Mouse (Mus musculus) urinary bladder, postnatal 25 days (tissue): ENCODE data around the gene Sac3d1.
"Not testable (repeated sequence)": the region's sequence is repeated elsewhere in the genome, so short reads cannot be mapped to it uniquely, and the experiment has no call there.

Source experiments
- DNase-seq: peaks from one replicate; pipeline ENCODE4 v3.0.0; 2022; ENCODE audit warnings: low spot score

Sac3d1 gene

DNA sequence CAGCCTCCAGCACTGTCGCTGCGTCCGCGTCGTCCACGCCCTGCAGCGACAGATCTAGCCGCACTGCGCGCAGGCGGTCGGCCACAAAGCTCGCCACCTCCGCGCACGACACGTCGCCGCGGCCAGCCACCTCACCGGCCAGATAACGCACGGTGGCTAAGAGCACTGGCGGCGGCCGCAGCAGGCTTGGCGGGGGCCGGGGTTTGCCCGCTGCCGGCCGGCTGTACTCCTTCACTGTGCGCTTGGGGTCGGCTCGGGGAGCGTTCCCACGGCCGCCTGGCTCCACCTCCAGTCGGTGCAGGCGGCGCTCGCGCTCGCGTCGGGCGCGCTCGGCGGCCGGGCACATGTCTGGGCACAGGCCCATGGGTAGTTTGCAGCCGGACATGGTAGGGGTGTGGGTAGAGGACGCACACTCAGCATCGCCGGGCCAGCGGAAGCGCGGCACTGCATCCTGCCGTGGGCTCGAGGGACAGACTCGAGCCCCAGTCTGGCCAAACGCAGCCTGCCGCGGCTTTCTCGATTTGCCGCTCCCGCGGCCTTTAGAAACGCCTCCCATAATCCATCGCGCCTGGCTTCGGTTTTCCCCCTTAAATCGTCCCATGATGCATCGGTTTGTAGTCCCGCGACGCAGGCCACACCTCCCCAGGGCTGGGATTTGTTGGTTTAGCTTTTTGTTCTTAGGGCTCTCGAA, at the start of gene Sac3d1:
TSS of gene Sac3d1 (minus strand) at position 665 of the 691 bp plus-strand sequence.
- peak; percentile 73 for DNase-seq

DNA sequence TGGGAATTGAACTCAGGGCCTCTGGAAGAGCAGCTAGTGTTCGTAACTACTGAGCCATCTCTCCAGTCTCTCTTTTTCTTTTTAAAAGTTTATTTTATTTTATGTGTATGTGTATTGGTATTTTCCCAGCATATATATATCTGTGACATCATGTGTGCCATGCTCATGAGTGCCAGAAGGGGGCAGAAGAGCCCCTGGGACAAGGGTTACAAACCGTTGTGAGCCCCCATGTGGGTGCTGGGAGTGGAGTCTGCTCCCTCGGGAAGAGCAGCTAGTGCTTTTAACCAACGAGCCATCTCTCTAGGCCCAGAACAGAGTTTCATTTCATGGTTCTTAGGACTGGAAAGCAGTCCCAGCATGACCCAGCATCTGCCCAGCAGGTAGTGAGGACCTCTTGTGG, 48.3 kb upstream of the Sac3d1 start:
- DNase-seq: no peak

DNA sequence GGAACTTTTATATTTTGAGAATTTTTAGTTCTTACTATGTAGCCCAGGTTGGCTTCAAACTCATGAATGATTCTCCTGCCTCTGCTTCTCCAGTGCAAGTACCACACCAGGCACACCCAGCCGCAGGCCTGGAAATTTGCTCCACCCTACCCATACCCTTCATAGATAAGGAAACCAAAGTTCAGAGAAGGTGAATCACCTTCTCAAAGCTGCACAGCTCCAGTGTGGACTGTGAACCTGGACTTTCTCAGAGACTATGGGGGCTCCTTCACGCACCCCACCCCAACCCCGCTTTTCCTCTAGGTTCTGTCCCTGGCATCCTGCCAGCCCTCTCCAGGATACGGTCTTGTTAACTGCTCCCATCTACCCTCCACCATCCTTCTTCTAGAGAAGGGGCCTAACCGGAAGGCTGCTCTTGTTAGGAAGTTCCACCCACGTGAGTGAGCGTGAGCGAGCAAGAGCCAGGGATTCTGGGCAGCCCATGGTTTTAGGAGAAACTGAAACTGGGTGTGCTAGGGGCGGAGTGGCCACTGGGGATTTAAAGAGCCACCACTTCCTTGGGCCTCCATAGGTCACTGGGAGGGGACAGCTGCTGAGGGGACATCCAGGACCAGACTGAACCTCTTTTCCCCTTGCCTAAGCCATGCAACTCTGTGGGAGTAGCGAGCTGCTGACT, 45.6 kb upstream of the Sac3d1 start:
- no peak for DNase-seq

DNA sequence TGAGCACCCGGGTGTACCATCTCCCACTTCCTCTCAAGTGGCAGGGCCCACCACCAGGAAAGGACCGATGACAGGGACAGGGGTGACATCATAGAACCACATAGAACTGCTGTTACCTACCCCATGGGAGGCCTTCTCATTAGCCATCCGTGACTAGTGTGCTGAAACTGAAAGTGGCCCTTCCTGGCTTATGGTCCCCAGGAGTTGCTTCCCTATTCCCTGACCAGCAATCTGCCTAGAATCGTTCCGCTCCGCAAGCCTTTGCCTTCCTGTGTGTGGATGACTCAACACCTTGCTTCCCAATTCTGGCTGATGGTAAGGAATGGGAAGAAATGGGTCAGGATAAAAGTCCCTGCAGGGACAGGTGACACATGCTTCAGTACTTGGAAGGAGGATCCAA, 38.8 kb upstream of the Sac3d1 start:
- DNase-seq: no peak

DNA sequence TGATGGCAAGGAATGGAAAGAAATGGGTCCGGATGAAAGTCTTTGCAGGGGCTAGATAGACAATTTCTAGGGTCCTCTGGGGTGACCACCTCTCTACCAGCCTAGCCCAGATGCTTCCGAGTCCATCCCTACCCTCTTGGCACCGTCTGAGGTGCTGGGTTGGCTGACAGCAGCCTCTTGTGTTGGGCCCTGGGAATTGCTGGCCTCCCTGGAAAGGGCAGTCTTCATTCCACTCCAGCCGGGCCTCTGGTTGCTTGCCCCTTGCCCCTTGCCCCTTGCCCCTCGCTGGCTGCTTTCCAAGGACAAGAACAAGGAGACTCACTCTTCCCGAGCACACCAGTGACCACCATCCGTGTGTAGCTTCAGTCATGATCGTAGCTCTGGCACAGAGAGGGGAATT, 37.9 kb upstream of the Sac3d1 start:
- no peak for DNase-seq

DNA sequence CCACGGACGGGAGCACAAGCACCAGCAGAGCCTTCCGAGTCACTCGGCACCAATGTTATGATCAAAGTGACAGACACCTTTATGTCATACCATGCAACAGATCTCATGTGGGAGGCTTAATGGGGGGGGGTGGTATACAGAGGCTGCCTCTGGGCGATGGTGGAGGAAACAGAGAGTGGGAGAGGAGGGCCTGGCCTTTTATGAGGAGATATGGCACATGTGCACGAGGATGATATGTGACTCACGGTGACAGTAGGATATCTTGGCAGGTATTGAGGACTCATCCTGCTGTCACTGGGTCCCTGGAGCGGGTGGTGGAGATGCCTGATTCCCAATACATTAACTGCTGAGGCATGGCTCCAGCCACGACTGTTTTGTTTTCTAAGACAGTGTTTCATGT, 36.7 kb upstream of the Sac3d1 start:
- no peak for DNase-seq

DNA sequence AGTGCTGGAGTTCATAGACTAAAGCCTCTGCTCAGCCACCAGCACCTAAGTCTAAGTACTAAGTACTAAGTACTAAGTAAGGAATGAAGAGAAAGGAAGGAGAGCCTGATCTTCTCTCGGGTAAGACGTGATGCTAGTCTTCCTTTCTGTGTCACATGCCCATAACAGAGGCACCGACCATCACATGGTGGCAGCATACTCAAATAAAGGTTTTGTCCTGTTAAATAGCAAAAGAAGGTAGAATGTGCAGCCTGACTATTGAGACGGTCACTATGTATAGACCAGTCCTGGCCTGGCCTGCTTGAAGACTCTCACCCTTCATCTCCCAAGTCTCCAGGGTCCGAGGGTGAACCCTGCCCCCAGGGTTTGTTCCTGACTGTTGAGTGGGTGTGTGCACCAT, 26.4 kb upstream of the Sac3d1 start:
- DNase-seq: no peak

DNA sequence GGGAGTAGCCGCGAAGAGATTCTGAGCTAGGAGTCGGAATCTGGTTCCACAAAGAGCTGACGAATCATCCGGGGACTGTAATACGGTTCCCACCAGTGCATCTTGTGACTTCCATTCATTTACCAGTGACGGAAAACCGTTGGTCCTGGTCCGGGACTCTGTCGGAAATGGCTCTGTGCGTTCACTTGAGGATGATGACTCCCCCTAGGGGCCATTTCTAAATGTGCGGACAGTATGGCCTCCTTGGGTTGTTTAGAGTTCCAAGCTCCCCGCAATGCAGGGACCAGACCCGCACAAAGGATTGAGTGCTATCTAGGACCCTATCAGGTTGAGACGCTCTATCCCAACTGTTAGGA, 22.9 kb upstream of the Sac3d1 start, which contains the start of gene Arl2:
TSS of gene Arl2 (minus strand) at position 155 of the 356 bp plus-strand sequence.
- DNase-seq: peak; percentile 64

DNA sequence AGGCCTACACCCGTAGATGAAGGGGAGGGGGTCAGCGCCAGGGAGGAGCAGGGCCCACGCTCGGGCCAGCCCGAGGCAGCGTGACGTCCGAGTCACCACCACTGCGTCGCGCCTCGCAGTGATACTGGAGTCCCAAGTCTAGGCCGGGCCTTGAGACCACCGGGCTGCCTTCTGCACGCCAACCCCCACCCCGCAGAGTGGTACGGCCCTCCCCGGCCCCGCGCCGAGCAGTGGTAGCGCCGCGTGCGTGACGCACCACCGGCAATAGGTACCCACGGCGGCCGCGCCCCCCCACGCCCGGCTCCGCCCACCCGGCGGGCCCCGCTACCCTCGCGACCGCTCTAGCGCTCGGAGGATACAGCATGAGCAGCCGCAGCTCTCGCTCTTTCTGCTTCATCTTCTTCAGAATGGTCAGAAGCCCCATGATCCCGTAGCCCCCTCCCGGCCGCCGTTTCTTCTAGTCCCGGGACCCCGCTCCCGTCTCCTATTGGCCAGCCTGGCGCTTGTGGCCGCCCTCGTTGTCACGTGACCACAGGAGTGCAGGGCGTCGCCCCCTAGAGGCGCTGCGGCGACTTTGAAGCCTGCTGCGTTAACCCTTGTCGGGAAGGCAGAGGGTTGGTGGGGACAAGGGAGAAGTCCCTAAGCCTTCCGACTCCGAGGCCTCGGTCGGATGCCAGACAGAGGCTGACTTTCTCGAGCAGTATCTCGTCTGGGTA, 22.4 kb upstream of the Sac3d1 start, which contains the start of gene Batf2:
TSS of gene Batf2 (plus strand) at position 306 of the 716 bp plus-strand sequence.
- DNase-seq: peak; percentile 83

DNA sequence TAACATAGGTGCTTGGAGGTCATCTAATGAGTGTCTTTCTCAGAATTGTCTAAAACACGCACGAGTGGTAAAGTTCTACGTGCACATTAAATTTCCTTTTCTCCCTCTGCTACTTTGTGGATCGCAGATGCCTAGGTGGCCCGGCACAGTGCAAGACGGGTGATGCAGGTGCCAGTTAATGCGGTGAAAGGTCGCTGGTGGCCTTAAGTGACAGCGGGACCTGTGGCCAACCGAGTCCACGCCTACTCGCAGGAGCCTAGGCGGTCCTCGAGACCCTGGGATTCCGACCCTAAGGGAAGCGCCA, 21.9 kb upstream of the Sac3d1 start:
- DNase-seq: no peak

DNA sequence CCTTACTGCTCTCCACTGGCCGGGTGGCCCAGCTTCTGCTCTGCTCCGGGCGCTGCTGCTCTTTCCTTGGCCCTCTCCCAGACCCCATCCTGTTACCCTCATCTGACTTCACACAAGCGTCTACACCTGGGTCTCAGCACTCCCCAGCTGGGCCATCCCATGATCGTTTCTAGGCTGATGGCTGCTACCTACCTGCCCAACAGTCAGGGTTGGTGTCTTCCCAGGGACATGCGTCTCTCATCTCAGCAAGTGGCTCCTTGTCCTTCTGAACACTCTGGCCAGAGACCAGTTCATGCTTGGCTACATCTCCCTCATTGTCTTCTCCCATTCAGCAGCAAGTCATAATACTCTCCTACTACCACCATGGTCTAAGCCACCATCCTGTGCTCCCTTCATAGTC, 21.3 kb upstream of the Sac3d1 start:
- DNase-seq: no peak

DNA sequence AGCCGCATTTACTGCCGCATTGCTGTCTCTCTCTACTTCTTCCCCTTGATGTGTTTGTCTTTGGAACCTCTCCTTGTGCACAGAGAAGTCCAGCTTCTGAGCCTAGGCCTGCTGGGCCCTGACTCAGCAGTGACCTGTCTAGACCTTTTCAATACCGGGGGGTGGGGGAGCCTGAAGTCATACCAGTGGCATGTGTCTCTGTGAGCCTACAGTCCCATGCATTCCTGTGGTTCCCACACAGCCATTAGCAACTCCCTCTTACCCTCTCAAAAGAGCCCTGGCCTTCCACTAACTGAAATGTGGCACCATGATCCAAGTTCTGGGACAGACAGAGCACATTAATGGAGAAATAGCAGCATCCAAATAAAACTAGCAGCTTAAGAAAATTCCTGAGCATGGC, 17.9 kb upstream of the Sac3d1 start:
- DNase-seq: no peak

DNA sequence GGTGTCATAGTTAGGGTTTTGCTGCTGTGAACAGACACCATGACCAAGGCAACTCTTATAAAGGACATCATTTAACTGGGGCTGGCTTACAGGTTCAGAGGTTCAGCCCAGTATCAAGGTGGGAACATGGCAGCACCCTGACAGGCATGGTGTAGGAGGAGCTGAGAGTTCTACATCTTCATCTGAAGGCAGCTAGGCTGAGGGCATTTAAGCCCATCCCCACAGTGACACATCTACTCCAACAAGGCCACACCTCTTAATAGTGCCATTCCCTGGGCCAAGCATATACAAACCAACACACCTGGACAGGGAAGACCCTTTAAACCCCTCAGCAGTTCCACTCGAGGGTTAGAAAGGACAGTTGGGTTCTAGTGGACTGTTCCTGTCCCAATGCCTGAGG, 14.7 kb upstream of the Sac3d1 start:
- not testable (repeated sequence) for DNase-seq

DNA sequence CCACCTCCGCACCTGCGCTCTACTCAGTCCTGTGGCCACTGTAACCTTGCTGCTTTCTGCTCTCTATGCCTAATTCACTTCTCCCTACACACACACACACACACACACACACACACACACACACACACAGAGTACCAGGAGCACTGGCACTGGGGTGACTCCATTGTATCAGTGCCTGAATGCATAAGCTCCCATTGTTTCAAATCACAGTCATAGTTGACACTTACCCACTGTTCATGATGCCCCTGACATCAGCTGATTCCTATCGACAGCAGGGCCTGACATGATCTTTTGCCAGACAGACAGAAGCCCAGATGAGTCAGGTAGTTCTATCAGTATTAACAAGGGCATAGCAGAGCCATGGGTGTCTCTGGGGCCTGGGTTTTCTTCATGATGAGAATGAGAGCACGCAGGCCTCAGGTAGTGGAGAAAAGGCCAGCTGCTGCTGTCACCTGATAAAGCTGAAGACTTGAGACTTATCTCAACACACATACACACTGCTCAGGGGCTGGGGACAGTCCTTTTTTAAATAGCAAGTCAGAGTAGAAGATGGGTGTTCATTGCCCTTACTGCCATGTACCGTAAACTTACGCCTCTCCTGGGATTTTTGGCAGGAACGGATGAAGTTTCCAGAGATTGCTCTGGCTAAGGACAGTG, 13.8 kb upstream of the Sac3d1 start:
- no peak for DNase-seq

DNA sequence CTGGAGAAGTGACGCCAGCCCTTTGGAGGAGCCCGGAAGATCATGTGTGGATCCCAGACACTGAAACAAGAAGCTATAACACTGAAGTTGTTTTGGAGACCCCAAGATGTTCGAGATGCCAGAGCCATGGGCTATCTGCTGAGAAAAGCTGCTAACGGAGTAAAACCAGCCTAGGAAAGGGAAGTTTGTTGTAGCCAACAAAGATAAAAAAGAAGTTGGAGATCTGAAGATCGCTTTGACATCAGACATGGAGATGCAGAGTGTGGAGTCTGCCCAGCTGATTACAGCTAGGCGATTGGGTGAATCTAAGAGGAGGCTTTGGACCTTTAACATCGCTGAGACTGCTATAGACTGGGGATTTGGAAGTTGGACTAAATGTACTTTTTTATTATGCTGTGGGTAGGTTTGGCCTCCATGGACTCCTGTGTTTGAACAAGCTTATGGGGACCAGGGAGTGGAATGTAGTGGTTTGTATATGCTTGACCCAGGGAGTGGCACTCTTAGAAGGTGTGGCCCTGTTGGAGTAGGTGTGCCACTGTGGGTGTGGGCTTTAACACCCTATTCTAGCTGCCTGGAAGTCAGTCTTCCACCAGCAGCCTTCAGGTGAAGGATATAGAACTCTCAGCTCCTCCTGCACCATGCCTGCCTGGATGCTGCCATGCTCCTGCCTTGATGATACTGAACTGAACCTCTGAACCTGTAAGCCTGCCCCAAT, 12.1 kb upstream of the Sac3d1 start:
- not testable (repeated sequence) for DNase-seq

DNA sequence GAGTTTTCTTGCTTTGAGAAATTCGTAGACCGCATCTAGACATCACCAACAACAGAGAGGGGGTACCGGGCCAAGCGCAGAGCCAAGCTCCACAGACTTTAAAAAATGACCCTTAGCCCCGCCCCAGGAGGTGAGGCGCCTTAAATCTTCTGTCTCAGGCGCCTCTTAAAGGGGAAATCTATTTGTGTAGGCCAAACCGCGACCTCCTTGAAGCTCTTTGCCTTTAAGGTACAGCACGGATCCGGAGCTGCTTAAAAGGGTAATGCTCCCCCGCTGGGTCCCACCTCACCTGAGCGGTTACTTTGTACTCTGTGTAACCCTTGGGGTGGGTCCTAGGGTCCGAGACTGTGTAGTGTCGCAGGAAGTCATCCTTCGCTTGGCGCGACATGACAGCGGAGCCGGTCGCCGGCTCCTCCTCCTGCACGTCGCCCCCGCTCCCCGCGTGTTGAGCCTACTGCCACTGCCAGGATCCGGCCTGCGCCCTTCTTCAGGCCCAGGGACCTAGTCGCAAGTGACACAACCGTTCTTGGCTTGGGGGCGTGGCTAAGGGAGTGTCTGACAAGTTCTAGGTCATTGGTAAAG, 9.4 kb upstream of the Sac3d1 start, which contains the start of gene Snx15:
TSS of gene Snx15 (minus strand) at position 545 of the 582 bp plus-strand sequence.
- peak; percentile 90 for DNase-seq

DNA sequence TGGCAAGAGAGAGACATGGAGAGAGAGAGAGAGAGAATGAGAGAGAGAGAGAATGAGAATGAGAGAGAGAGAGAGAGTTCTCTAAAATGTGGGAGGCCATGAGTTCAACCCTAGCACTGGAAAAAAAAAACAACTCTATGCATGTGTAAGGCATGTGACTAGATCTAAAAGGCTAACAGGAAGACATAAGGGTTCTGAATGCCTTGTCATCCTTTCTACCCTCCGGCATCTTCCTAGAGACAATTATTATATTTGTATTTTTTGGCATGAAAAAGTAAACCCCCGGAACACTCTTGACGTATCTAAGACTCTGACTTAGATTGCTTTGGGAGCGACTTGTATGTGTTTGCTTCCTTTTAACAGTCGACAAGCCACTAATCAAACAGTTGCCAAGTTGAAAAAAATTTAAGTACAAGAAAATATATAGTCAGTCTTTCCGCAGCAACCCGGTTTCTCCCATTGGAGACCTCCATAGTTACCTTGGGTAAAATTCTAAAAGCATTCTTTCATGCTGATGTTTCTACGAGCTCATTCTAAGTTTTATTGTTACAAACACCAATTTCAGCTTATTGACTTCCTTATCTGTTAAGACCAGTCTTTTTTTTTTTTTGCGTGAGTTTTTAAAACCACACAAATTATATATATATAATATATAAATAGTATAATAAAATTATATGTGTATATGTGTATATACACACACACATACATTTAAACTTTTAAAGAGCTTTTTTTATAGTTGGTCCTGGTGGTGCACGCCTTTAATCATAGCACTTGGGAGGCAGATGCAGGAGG, 8.5 kb upstream of the Sac3d1 start:
- DNase-seq: no peak

DNA sequence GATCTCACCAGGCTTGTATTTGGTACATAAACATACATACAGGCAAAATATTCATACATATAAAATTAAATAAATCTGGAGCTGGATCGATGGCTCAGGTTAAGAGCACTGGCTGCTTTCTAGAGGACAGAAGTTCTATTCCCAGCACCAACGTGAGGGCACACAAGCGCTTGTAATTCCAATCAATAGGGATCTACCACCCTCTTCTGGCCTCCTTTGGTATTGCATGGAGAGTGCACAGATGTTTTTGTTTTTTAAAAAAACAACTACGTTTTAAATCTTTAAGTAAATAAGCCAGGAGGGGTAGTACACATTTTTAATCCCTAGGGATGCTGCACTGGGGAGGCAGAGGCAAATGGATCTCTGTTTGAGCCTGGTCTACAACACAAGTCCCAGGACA, 7.8 kb upstream of the Sac3d1 start:
- DNase-seq: peak; percentile 42

DNA sequence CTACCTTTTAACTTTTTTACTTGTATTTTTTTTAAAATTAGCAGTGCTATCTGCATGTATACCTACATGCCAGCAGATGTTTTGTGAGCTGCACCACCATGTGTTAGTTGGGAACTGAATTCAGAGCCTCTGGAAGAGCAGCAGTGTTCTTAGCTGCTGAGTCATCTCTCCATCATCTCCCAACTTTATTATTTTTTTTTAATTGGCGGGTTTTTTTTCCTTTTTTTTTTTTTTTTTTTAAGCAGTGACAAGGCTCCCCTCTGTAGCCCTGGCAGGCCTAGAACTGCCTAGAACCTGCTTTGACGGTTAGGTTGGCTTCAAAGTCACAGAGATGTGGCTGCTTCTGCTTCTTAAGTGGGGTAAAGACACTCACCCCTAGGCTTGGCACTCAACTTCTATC, 6.4 kb upstream of the Sac3d1 start:
- DNase-seq: no peak

DNA sequence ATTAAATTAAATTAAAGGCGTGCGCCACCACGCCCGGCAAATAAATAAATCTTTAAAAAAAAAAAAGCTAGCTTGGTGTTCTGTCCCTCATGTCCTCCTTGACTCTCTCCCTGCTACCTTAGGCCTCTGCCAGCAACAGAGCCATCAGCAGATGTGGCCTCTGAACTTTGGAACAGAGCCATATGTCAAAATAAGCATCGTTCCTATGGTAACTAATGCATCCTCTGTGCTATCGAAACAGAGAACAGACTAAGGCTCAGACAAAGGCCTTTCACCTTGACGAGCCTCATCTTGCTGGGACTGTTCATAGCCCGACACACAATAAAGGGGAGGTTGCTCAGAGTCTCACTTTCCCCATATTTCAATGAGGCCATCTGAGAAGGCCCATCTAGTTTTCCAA, 4.9 kb upstream of the Sac3d1 start:
- no peak for DNase-seq

DNA sequence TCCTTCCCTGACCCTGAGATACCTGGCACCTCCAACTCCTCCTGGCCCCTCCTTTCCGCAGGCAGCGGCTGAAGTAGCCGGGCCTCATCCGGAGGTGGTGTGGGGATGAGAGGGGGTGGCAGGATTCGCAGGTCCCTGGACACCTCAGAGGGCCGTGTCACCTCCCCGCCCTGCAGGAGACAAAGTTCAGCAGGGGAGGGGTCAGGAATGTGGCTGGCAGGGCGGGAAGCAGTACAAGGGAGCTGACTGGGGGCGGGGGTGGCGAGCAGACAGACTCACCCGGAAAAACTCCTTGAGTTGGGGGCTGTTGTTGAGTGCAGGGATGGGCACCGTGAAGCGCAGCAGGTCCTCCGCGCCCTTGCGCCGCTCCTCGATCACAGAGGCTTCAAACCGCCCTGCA, 3.3 kb upstream of the Sac3d1 start:
- DNase-seq: no peak
